Mouse (Mus musculus): ENCODE measurements around the gene Ccdc151.
A peak's percentile ranks its signal among the peaks of the same experiment; 100 is the strongest.

The Ccdc151 gene

DNA sequence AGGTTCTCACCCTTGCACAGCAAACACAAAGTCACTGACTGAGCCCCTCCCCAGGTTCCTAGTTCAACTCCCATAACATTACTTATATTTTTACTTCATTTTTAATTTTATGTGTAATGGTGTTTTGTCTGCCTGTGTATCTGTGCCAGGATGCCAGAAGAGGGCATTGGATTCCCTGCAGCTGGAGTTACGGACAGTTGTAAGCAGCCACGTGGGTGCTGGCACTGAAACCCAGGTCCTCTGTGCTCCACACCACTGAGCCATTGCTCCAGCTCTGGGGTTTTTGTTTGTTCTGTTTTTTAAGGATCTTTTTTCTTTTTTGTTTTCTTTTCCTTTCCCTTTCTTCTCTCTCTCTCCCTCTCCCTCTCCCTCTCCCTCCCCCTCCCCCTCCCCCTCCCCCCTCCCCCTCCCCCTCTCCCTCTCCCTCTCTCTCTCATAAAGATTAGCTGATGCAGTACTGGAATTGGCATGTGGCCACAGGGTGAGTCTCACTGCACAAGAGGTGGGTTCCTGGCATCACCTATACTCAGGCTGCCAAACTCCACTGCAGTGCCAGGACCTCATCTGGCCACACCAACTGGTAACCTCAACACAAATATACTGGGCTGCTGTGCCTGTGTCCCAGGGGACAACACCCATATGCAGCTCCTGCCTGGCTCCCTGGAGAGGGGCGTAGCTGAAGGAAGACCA is 6.1 kb downstream of the Ccdc151 start:
- no peak for DNase-seq (ENCODE audit: low spot score)

DNA sequence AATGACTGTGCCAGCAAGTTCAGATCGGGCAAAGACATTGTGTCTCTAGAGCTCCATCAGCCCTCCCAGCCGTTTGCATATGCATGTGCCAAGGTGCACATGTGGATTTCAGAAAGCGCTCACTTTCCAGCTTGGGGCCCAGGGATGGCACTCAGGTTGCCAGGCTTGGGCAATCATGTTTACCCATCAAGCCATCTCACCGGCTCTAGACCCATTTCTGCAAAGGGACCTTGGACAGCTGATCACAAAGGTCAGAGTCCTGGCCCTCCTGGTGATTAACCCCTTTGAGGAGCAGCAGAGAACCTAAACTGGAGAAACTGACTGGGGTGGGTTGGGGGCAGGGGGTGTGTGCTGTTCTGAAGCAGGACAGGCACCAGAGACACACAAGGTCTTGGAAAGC is 10.2 kb downstream of the Ccdc151 start:
- DNase-seq (ENCODE audit: low spot score): no peak

DNA sequence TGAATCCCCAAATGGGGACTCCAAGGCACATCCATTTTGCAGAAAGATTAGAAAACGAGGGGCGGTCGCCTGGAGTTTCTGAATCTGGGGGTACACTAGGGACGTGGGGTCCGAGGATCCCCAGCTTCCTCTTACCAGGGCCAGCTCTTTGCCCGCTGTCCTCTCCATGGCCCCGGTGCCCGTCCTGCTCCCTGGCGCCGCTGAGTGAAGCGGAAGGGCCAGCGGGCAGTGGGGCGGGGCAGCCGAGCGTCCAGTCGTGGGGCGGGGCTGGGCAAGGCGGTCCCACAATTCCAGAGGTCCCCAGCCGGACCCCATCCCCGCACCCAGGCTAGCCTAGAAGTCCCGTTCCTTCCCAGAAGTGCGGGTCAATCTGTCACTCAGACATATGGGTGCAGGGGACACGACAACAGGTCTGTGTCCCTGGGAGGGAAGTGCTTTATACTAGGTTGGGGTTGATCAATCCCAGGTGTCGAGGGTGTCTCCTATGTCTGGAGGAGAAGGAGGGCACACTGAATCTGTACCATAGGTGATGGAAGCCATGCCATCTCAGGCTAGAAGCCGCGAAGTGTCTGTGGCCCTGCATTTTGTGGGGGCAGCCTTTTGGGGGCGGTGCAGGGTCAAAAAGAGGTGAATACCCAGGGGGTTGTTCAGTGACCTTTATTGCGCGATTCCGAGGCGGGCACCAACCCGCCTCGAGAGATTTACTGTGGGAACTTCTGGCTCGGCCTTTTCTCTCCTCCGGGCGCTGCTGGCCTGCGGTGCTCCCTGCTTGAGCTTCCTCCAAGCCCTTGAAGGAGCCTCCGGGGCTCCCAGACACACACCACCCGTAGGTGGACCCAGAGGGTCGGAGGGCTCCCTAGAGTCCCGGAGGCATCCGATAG is 13.0 kb downstream of the Ccdc151 start, which contains the start of gene Rgl3:
Gene Rgl3, minus strand, starts transcription at position 217 of the 881 bp plus-strand sequence.
- DNase-seq (ENCODE audit: low spot score): no peak

DNA sequence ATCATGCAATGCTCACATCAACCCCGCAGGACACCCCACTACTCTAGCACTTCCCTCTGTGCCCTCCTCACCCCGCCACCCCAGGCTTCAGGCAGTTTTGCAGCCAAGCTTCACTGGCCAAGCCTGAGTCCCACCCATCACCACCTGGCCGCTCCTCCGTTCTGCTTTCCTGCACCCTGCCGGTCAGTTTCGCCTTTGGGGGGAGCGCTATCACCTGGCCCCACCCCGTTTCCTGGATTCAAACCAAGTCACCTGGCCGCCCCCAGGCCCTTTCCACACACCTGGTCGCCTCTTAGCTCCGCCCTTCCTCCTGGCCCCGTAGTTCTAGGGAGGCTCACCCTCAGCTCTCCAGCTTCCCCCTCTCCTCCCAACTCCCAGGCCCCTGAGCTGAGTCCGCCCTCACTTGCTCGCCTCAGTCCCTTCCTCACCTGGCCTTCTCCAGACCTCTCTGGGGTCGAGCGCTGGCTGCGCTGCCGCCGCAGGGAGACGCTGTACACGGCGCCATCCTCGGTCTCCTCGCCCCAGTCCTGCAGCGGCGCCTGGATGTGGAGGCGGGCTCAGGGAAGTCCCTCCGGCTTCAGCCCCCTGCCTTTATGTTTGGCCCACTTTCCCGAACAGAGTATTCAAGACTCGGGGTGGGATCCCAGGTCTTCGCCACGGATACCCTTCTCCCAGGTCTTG is 13.9 kb downstream of the Ccdc151 start:
- no peak for DNase-seq (ENCODE audit: low spot score)

DNA sequence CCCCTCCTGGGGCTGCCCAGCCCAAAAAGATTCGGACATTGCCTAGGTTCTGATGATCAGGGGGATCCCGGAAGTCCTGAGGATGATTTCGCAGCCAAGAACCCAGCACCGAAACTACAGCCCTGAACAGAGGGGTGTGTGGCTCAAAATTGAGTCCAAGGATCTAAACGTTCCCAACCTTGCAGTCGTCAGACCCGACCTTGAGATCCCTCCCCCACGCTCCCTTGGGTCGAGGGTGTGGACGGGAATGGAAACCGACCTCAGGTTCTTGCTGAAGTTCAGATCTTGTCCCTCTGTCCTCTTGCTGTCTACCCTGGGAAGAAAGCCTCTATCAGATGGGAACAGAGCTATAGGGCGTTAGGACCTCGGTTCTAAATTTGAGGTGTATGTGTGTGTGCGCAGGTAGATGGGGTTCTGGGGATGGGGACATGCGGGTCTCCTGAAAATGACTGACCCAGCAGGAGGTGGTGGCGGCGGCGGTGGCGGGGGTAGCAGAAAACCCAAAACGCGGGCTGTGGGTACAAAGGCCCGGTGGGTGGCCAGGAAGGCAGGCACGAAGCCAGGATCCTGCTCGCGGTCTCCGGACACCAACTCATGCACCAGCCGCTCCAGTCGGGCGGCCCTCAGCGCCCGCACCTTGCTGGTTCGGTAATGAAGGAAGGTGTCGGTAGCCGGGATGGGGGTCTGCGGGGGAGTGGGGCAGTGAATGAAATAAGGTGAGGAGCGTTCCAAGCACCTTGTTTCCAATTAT is 14.7 kb downstream of the Ccdc151 start:
- no peak for DNase-seq (ENCODE audit: low spot score)

GRCm38 (mm10) chr9:21983911-21984310 is 18.5 kb downstream of the Ccdc151 start:
- no peak for DNase-seq (ENCODE audit: low spot score)

- DNase-seq (ENCODE audit: low spot score): no peak
Observed at GRCm38 (mm10) chr9:21978398-21979128, 23.9 kb downstream of the Ccdc151 start.

- no peak for DNase-seq (ENCODE audit: low spot score)
Observed at GRCm38 (mm10) chr9:21977972-21978371, 24.5 kb downstream of the Ccdc151 start.

GRCm38 (mm10) chr9:21977331-21977730 is 25.1 kb downstream of the Ccdc151 start:
- no peak for DNase-seq (ENCODE audit: low spot score)

DNA sequence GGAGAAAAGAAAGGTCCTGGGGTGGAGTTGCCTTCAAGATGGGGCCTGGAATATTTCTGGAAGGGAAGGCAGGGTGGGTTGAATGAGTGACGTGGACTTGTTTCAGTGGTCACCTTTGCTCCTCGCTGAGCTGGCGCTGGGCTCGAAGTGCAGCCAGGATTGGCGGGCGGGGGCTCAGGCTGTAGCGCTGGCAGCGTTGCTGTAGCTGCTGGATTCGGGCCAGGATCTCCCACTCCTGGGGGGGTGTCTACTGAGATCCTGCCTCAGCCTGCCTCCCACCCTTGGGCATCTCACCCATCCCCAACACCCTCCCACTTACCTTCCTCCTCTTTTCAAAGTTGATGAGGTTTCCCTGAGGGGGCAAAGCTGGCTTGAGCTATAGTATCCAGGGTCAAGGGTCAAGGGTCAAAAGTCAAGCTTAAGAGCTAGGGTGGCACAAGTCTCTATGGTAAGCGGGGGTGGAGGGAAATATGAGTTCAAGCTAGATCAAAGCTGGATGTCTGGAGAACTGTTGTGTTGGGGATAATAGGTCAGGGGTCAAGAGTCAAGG is 25.7 kb downstream of the Ccdc151 start:
- DNase-seq (ENCODE audit: low spot score): no peak

- no peak for DNase-seq (ENCODE audit: low spot score)
Observed at GRCm38 (mm10) chr9:21969304-21969703, 33.1 kb downstream of the Ccdc151 start.

DNA sequence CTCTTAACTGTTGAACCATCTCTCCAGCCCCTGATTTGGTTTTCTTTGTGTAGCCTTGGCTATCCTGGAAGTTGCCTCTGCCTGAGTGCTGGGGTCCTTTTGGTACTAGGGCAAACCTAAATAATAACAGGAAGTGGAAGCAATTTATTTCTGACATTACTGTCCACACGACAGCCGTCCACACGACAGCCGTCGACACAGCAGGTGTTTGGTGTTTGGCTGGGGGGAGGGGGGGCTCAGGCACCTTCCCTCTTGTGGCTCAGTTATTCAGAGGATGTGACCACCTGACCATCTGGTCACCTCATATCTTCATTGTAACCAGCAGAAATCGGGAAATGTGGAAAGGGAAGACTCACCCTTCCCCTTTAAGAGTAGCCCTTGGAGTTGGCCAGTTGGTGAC is 33.6 kb downstream of the Ccdc151 start:
- no peak for DNase-seq (ENCODE audit: low spot score)

- peak; percentile 82 for DNase-seq (ENCODE audit: low spot score)
Observed at GRCm38 (mm10) chr9:21963417-21963816, 39.0 kb downstream of the Ccdc151 start, which contains the start of gene Epor. TSS of gene Epor (minus strand) at chr9:21963506.

- peak; percentile 97 for DNase-seq (ENCODE audit: low spot score)
Observed at GRCm38 (mm10) chr9:21962416-21963059, 39.9 kb downstream of the Ccdc151 start.

DNA sequence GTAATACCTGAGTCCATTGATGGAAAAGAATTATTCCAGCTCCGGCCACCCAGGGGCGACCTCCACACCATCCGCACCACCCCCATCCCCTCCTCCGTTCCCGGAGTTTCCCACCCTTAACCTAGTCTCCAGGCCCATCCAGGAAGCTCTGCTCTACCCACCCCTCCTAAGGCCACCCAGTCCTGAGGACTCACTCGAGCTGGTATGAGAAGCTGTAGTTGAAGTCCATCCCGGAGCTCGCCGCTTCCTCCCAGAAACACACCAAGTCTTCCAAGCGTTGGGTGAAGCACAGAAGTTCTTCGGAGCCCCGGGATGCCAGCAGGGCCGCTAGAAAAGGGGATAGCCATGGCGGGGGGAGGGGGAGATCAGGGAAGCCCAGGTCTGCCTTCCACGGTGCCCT is 40.4 kb downstream of the Ccdc151 start:
- DNase-seq (ENCODE audit: low spot score): no peak

- DNase-seq (ENCODE audit: low spot score): no peak
Observed at GRCm38 (mm10) chr9:21961366-21961980, 41.0 kb downstream of the Ccdc151 start.

DNA sequence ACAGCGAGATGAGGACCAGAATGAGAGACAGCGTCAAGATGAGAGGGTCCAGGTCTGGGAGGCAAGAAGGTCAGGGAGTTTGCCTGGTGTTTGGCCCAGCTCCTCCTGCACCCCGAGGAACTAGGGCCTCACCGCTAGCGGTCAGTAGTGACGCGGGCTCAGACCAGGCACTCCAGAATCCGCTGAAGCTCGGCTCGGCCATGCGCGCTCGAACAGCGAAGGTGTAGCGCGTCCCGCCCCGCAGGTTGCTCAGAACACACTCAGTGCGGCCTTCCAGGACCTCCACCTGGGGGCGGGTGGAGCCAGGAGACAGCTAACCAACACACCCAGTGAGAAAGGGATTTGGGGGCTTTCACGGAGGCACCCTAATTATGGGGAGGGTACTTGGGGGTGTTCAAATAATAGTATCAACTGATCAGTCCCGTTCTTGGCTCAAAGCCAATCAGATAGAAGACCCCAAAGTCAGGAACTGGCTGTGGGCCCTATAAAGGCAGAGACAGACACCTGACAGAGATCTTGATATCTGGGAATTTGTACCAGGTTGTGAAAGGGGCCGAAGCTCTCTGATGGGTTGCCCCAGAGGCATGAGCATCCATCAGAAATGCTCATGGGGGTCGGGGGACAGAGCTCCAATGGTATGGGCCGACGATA is 41.8 kb downstream of the Ccdc151 start:
- DNase-seq (ENCODE audit: low spot score): no peak

DNA sequence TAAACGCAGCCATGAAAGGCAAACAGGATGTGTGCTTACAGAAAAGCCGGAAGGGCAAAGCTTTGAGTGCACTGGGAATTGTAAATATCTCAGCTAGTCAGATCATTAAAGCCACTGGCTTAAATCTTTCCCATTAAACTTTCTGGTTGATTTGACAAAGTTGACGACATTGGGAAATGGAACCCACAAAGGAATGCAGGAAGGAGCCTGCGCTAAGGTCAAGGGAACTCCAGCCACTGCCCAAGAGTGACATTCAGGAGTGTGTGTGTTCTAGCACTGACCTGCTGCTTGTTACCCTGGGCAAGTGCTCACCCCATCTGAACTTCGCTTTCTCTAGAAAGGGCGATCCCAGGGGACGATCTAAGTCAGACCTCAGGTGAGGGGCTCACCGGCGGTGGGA is 42.3 kb downstream of the Ccdc151 start:
- DNase-seq (ENCODE audit: low spot score): no peak

- DNase-seq (ENCODE audit: low spot score): no peak
Observed at GRCm38 (mm10) chr9:21959244-21959643, 43.2 kb downstream of the Ccdc151 start.
